Mouse (Mus musculus): ENCODE data around the gene Palm2. TPM values are rescaled to one million over a fixed set of nuclear protein-coding genes. Genes with fewer than 3 reads are reported as not detected.

The Palm2 gene
- total RNA-seq, 2 experiments from 2014 or later: 63.4 to 65.6 TPM

DNA sequence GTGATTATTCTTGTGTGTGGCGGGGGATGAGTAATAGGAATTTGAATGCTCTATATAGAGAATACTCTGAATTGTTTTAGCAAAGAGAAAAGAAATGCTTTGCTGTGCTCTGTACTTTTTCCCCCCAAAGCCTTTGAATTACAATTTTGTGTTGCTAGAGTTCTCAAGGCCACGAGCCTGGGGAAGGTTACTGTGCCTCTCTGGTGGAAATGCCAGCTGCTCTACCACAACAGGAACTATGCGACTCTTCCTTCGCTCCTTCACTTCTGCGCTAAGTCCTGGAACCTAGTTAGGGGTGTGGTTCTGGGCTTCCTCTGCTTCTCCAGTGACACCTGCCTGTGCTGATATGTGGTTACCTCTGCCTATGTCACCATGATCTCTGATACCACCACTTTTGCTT lies 178.7 kb downstream of the Palm2 start:
- no peak for DNase-seq (ENCODE audit: low spot score in 2 of 2)

GRCm38 (mm10) chr4:57614686-57615085 lies 180.6 kb downstream of the Palm2 start:
- DNase-seq (ENCODE audit: low spot score in 2 of 2): no peak

DNA sequence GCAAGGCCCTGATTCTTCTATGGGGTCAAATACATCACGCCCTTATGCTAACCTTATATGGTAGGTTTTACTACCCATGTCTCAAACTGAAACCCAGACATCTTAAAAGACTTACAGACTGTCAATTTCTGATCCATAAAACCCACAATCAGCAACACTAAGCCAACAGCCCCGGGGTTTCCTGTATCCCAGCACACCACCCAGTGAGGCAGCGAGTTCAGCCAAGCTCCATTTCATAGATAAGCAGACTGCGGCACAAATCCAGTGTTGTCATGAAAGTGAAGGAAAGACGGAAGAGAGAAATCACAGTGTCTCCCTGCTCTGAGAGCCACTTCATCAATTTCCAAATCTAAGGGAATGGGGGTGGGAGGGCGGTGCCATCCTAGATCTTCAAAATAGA lies 184.7 kb downstream of the Palm2 start:
- DNase-seq (ENCODE audit: low spot score in 2 of 2): no peak

DNA sequence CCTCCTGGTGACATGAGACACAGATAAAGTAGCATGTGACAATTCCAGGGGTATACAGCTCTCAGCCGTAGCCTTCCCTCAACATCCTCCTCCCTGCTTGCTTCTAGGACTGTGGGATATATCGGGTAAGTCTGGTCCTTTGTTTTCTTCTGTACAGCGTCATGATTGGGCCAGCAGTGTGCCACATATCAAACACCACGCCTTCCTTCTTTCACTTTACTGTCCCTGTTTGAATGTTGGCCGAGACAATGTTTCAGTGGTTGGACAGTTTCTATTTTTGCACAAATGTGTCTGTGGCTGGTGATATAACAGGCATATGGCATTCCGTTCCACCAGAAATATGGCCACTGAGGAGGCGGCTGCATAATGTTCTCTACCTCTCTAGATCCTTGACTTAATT lies 188.8 kb downstream of the Palm2 start:
- peak in 1 of 2 experiments; percentile 47 for DNase-seq (ENCODE audit: low spot score in 2 of 2)

DNA sequence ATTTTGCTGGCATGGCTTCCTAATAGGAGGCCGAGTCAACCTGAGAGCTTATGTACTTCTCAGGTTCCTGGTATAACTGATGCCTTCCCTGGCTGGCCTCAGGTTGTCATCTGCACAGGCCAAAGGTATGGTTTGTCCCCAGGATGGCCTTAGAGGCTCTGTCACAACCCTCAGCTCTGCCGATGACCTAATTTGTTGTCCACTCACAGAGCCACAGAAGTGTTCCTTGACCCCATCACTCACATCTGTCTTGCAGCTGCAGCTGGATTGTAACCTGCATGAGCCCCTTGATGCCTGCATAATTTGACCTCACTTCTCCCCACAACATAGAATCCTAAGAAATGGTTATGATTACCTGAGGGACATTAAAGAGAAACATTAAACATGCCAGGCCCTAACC lies 190.8 kb downstream of the Palm2 start:
- DNase-seq (ENCODE audit: low spot score in 2 of 2): no peak

GRCm38 (mm10) chr4:57625306-57625705 lies 191.3 kb downstream of the Palm2 start:
- DNase-seq (ENCODE audit: low spot score in 2 of 2): no peak

GRCm38 (mm10) chr4:57625756-57626155 lies 191.7 kb downstream of the Palm2 start:
- DNase-seq (ENCODE audit: low spot score in 2 of 2): no peak

- no peak for DNase-seq (ENCODE audit: low spot score in 2 of 2)
Observed at GRCm38 (mm10) chr4:57626921-57627320, 192.9 kb downstream of the Palm2 start.

DNA sequence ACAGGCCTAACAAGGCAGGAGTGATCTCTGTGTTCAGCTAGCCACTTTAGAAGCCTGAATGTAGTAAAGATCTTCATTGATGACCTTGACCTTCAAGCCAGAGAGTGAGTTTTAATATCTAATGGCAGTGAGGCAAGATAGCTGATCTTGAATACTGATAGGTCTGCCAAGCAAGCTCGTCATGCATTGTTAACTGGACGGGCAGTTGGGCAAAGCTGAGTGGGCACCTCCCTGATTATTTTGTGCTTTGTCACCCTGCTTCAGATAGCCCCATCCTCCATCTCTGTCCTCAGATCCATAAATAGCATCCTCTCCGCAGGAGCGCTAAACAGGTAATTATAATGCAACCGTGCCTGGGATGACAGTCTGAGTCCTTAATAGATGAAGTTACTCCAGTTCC lies 198.3 kb downstream of the Palm2 start:
- DNase-seq (ENCODE audit: low spot score in 2 of 2): no peak

- peak in 1 of 2 experiments; percentile 42 for DNase-seq (ENCODE audit: low spot score in 2 of 2)
Observed at GRCm38 (mm10) chr4:57633052-57633451, 199.0 kb downstream of the Palm2 start.

- no peak for DNase-seq (ENCODE audit: low spot score in 2 of 2)
Observed at GRCm38 (mm10) chr4:57634956-57635355, 200.9 kb downstream of the Palm2 start.

DNA sequence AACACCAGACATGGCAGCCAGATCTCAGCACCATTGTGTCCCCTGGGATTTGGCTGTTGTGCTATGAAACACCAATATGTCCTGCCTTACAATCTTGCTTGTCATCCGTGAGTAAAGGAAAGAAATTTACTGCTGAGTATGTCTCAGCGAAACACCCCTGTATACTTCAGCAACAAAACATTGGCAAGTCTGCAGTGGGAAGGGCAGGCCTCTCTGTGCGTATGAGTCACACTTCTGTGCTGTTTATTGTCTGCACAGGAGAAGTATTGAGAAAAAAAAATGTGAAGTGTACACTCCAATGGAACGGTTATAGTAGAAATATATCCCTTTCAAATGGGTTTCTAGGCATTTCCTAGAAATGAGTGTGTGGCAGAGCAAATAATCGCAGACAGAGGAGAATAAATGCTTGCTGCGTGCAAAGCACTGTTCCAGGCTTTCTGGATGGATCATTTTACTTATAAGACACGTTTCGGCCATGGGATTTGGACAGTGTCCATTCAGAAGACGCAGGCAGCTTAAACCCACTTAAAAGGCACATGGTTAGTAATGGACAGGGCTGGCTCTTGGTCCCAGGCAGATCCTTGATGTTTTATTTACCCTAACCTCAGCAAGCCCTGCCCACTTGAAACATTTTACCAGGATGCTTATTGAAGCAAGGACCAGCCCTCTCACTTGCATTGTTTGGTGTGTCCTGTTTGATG lies 202.9 kb downstream of the Palm2 start:
- no peak for DNase-seq (ENCODE audit: low spot score in 2 of 2)

DNA sequence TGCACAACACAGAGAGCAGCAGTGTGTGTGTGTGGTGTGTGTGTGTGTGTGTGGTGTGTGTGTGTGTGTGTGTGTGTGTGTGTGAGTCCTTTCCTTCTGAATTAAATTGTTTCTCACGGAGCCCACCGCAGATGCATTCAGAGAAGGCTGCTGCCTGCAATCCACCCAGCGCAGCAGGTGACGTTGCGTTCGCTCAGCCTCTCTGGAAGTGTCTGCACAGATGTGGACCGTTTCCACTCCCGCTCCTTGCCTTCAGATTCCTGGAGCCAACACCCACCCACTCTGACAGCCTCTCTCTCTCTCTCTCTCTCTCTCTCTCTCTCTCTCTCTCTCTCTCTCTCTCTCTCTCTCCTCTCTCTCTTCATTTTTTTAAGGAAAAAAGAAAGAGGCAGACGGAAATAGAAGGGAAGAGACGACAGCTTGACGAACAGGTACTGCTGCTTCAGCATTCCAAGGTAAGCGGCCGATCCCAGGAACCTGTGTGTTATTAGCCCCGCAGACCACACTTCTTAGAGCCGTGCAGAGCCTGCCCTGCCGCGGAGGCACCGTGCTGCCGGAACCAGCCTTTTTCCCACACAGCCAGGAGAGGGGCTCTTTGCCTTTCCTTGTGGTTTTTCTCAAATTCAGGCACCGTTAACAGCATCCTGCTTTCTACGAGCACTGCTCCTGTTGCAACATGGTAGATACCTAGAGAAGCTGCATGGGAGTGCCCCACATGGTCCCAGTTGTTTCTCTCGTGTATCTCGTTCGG lies 203.8 kb downstream of the Palm2 start:
- peak; percentile 61 to 68 for DNase-seq (ENCODE audit: low spot score in 2 of 2)

DNA sequence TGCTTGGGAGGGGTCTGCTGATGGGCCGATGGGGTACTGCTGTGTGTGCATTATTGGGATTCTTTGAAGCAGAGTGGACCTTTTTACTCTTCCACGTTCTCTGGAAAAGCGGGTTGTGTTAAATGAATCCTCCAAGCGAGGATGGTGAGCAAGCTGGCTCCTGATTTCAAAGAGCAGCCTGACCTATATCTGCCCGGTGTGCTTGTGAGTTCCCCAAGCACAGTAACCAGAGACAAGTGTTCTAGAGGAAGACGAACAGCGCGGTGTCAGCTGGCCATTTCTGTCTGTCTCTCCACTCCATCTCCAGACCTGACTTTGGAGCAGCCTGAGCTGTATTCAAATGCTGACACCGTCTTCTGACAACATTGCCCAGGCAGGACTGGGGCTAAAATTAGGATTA lies 204.9 kb downstream of the Palm2 start:
- no peak for DNase-seq (ENCODE audit: low spot score in 2 of 2)

- DNase-seq (ENCODE audit: low spot score in 2 of 2): peak; percentile 36 to 39
Observed at GRCm38 (mm10) chr4:57640222-57640621, 206.2 kb downstream of the Palm2 start.

GRCm38 (mm10) chr4:57640971-57641370 lies 206.9 kb downstream of the Palm2 start:
- no peak for DNase-seq (ENCODE audit: low spot score in 2 of 2)

GRCm38 (mm10) chr4:57650994-57651393 lies 216.9 kb downstream of the Palm2 start:
- no peak for DNase-seq (ENCODE audit: low spot score in 2 of 2)

DNA sequence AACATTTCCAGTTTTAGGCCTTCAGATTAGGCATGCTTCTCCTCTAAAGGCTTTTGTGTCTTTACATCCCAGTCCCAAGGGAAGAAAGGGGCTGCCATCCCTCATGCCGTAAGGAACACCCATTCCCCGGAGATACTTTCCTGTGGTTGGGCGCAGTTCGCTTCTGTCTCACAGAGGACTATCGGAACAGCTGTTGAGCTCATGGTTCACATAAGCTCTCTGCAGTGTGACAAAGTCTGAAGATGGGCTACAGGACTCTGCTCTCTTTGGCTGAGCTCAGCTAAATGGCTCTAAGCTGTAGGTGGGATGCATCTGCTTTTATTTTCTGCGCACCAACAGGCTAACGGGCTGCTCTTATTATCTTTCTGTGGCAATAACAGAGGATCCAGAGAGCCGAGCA lies 217.5 kb downstream of the Palm2 start:
- no peak for DNase-seq (ENCODE audit: low spot score in 2 of 2)

GRCm38 (mm10) chr4:57652185-57652904 lies 218.3 kb downstream of the Palm2 start:
- peak in 1 of 2 experiments; percentile 34 for DNase-seq (ENCODE audit: low spot score in 2 of 2)

GRCm38 (mm10) chr4:57655966-57656365 lies 221.9 kb downstream of the Palm2 start:
- DNase-seq (ENCODE audit: low spot score in 2 of 2): no peak

GRCm38 (mm10) chr4:57656388-57656787 lies 222.3 kb downstream of the Palm2 start:
- DNase-seq (ENCODE audit: low spot score in 2 of 2): peak in 1 of 2 experiments; percentile 52

- DNase-seq (ENCODE audit: low spot score in 2 of 2): no peak
Observed at GRCm38 (mm10) chr4:57656861-57657260, 222.8 kb downstream of the Palm2 start.

All from left cerebral cortex, adult 18-20 months (tissue).